In the genomic region with DNA sequence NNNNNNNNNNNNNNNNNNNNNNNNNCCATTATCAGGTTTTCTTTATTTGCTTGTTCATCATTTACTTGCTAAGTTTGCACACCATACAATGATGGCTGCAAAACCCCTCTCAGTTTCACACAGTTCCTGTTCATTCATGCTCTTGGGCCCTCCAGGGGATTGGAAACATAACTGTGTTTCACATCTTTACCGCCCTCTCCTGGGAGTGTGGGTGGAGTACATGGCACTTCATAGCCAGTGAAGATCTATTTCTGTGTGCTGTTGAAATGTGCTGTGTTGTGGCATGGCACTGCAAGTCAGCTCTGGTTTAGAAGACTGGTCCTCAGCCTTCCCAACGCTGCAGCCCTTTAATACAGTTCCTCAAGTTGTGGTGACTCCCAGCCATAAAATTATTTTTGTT, we compare ENCODE assay signal across 9 mouse cellular contexts.
A peak's percentile ranks its signal among the peaks of the same experiment; 100 is the strongest.
DNase-seq lines count a peak whose midpoint lies in the region; ATAC-seq and TF ChIP-seq lines count a peak whose summit lies in the region.
"Had no signal": no experiment of that assay in that cellular context is flagged by ENCODE, and none has a peak within 500 bp of the region (broad histone marks: within the 10 kb centered on the region; RNA-seq: fewer than 3 reads in every experiment).

No protein-coding gene starts in this region.

- peaks cover 6% of the 10 kb centered on the region; the same call in 1 of the 2 replicates for H3K36me3 ChIP-seq in hindbrain, embryonic 10.5 days
- no peaks in the 10 kb centered on the region for H3K36me3 ChIP-seq in hindbrain, embryonic 12.5 days
- H3K36me3 ChIP-seq in thymus, adult 2 months (ENCODE audit: control insufficient read depth, insufficient read depth, low read length), result no peaks in the 10 kb centered on the region

- TF ChIP-seq CTCF in thymus, adult 2 months (IDR thresholded peaks at IDR 0.05; ENCODE audit: borderline replicate concordance, control insufficient read depth, extremely low read depth, insufficient read depth, low read length, poor library complexity), result no peak

- no peak overlapping the region for H3K4me2 ChIP-seq in hindbrain, embryonic 12.5 days (replicated peaks)

- no peak for ATAC-seq in hindbrain, embryonic 12.5 days (ENCODE audit: low FRiP score)

- intact Hi-C loops in left cerebral cortex, postnatal 4 days (cut with DNase I), result no loop called here
- intact Hi-C loops in gastrocnemius, postnatal 14 days (cut with DNase I; ENCODE audit: low total_unique reads), result no loop called here

- no peaks in the 10 kb centered on the region for H3K9me3 ChIP-seq in hindbrain, embryonic 10.5 days
- no peaks in the 10 kb centered on the region for H3K9me3 ChIP-seq in hindbrain, embryonic 12.5 days (replicated peaks)

- 74% methylated on average over 2 of the region's 2 CpGs for WGBS in hindbrain, embryonic 10.5 days
- WGBS in hindbrain, embryonic 12.5 days, result 79% methylated on average over 2 of the region's 2 CpGs
- WGBS in thymus, adult 2 months, result 65% methylated on average over 2 of the region's 2 CpGs

- H3K4me1 ChIP-seq in hindbrain, embryonic 10.5 days (replicated peaks), result peaks cover 14% of the 10 kb centered on the region
- no peaks in the 10 kb centered on the region for H3K4me1 ChIP-seq in hindbrain, embryonic 12.5 days
- H3K4me1 ChIP-seq in thymus, adult 2 months (replicated peaks; ENCODE audit: control insufficient read depth, insufficient read depth, low read length), result no peaks in the 10 kb centered on the region

- no peaks in the 10 kb centered on the region for H3K27me3 ChIP-seq in hindbrain, embryonic 10.5 days (ENCODE audit: insufficient read depth, poor library complexity, severe bottlenecking)
- no peaks in the 10 kb centered on the region for H3K27me3 ChIP-seq in hindbrain, embryonic 12.5 days
- H3K27me3 ChIP-seq in thymus, adult 2 months (ENCODE audit: control insufficient read depth, insufficient read depth, low read length), result no peaks in the 10 kb centered on the region

- no peak for TF ChIP-seq POLR2A in thymus, adult 2 months (IDR thresholded peaks at IDR 0.05; ENCODE audit: control insufficient read depth, extremely low read depth, insufficient read depth, low read length, poor library complexity)

- no peak overlapping the region for H3K4me3 ChIP-seq in hindbrain, embryonic 10.5 days
- no peak overlapping the region for H3K4me3 ChIP-seq in hindbrain, embryonic 12.5 days
- no peak overlapping the region for H3K4me3 ChIP-seq in thymus, adult 2 months (ENCODE audit: control insufficient read depth, insufficient read depth, low read length)

- H3K27ac ChIP-seq in hindbrain, embryonic 10.5 days, result peak overlapping the region; percentile 41; the same call in 1 of the 2 replicates
- H3K27ac ChIP-seq in hindbrain, embryonic 12.5 days, result no peak overlapping the region
- H3K27ac ChIP-seq in thymus, adult 2 months (ENCODE audit: control insufficient read depth, insufficient read depth, low read length), result no peak overlapping the region

- H3K9ac ChIP-seq in hindbrain, embryonic 12.5 days, result no peak overlapping the region

- peak; percentile 27 for DNase-seq in hindbrain, embryonic 10.5 days (ENCODE audit: low spot score)
- DNase-seq in thymus, adult 2 months, result peak; percentile 34
- no peak for DNase-seq in thymus, adult 18-20 months
- peak; percentile 22 for DNase-seq in left cerebral cortex, postnatal 4 days
- no peak for DNase-seq in spleen, adult 18-20 months
- no peak for DNase-seq in gastrocnemius, postnatal 14 days
- DNase-seq in cerebellum, postnatal 36 days, result no peak
- DNase-seq: adrenal gland, adult 2 months had no signal

Comparison
In these comparisons a context has a peak if more than half of its experiments do, and no peak if none do; other contexts are left out.
1. DNase-seq: peak in hindbrain, embryonic 10.5 days (single experiment), thymus, adult 2 months (single experiment) and left cerebral cortex, postnatal 4 days (single experiment); none in thymus, adult 18-20 months (0 of 2), spleen, adult 18-20 months (0 of 2), gastrocnemius, postnatal 14 days (single experiment) and cerebellum, postnatal 36 days (0 of 2).